29 mouse cellular contexts compared by ENCODE assay signal in the genomic region with DNA sequence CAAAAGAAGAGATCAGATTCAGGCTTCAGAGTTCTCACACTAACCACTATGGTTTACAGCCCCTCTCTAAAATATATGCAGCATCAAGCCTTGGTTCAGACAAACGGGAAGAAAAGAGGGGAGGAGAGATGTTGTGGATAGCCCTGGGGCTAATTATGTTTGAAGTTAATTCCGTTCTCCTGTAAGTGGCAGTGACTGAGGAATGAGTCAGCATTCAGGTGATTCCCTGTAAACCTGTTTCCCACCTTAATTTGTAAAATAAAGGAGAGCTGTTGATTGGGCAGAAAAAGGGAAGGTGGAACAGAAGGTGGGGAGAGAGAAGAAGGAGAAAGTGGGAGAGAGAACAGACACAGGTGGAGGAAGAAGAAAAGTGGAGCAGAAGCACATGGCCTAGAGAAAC.
"Had no signal": no experiment of that assay in that cellular context is flagged by ENCODE, and none has a peak within 500 bp of the region (broad histone marks: within the 10 kb centered on the region; RNA-seq: fewer than 3 reads in every experiment).

No protein-coding gene starts in this region.

- H3K9ac ChIP-seq: heart, embryonic 13.5 days; heart, embryonic 15.5 days; hindbrain, embryonic 13.5 days; hindbrain, embryonic 15.5 days; kidney, embryonic 15.5 days; limb, embryonic 12.5 days; liver, embryonic 13.5 days; liver, embryonic 15.5 days had no signal

- H3K36me3 ChIP-seq: heart, embryonic 15.5 days; liver, embryonic 15.5 days had no signal

- H3K27ac ChIP-seq: gastrocnemius, adult 2 months; heart, adult 2 months; heart, embryonic 13.5 days; heart, embryonic 15.5 days; hindbrain, embryonic 13.5 days; hindbrain, embryonic 15.5 days; hindbrain, postnatal 0 days; kidney, embryonic 15.5 days; kidney, postnatal 0 days; limb, embryonic 10.5 days; limb, embryonic 12.5 days; liver, embryonic 13.5 days; liver, embryonic 15.5 days had no signal

- H3K9me3 ChIP-seq: heart, embryonic 13.5 days; heart, embryonic 15.5 days; hindbrain, embryonic 13.5 days; hindbrain, embryonic 15.5 days; kidney, embryonic 15.5 days; limb, embryonic 10.5 days; limb, embryonic 12.5 days; liver, embryonic 13.5 days; liver, embryonic 15.5 days had no signal

- ATAC-seq: hindbrain, postnatal 0 days; intestine, embryonic 16.5 days had no signal

- H3K4me3 ChIP-seq: gastrocnemius, adult 2 months; heart, adult 2 months; heart, embryonic 13.5 days; heart, embryonic 15.5 days; hindbrain, embryonic 13.5 days; hindbrain, embryonic 15.5 days; kidney, embryonic 15.5 days; limb, embryonic 10.5 days; limb, embryonic 12.5 days; liver, embryonic 13.5 days; liver, embryonic 15.5 days had no signal

- H3K4me2 ChIP-seq: heart, embryonic 11.5 days; heart, embryonic 13.5 days; heart, embryonic 15.5 days; hindbrain, embryonic 13.5 days; hindbrain, embryonic 15.5 days; kidney, embryonic 15.5 days; limb, embryonic 12.5 days; liver, embryonic 11.5 days; liver, embryonic 13.5 days; liver, embryonic 15.5 days had no signal

- H3K4me1 ChIP-seq: heart, embryonic 13.5 days; heart, embryonic 15.5 days; kidney, embryonic 15.5 days had no signal

- H3K27me3 ChIP-seq: heart, embryonic 13.5 days; heart, embryonic 15.5 days; hindbrain, embryonic 13.5 days; hindbrain, embryonic 15.5 days; kidney, embryonic 15.5 days; limb, embryonic 12.5 days; liver, embryonic 13.5 days; liver, embryonic 15.5 days had no signal

- DNase-seq: gastrocnemius, adult 2 months; gastrocnemius, postnatal 10 days; gastrocnemius, postnatal 25 days; heart, adult 11 months; heart, adult 2 months; heart, postnatal 14 days; heart, postnatal 36 days; kidney, adult 11 months; kidney, adult 2 months; kidney, adult 9 months; kidney, postnatal 14 days; kidney, postnatal 36 days; layer of hippocampus, adult 9-11 months; layer of hippocampus, postnatal 36 days; liver; liver, embryonic 13.5 days had no signal
